Mouse (Mus musculus) erythroblast, adult 5-6 weeks (primary cell): ENCODE measurements around the gene Hnrnpf. TPM values are rescaled to one million over a fixed set of nuclear protein-coding genes. Genes with fewer than 3 reads are reported as not detected.

ENCODE experiments used
- ATAC-seq: replicated peaks from 2 replicates; pipeline ENCODE4 v1.8.0; 2016; ENCODE audit warnings: moderate number of reproducible peaks, mild to moderate bottlenecking, moderate TSS enrichment, inconsistent platforms; ENCODE audit not compliant: poor library complexity, low FRiP score, severe bottlenecking
- total RNA-seq, 2 experiments: library from RNA; stranded (forward) in 1 of 2; stranded (reverse) in 1 of 2; fragments of 150-400 nt in 1 of 2; fragments of 200-764, 138-1000 nt in 1 of 2; gene quantifications; 2 replicates each; pipeline versions ENCODE4 v1.2.3 to v1.2.4; 2015 to 2017; ENCODE audit warnings: low replicate concordance in 2 of 2

Gene Hnrnpf
- total RNA-seq, 2 experiments from 2014 or later: 187 to 279 TPM

GRCm38 (mm10) chr6:117956851-117957501 is 56.9 kb downstream of the Hnrnpf start:
- no peak for ATAC-seq

- no peak; the same call in 1 of the 2 replicates for ATAC-seq
These were observed 63.1 kb downstream of the Hnrnpf start for GRCm38 (mm10) chr6:117963201-117963600.

- no peak for ATAC-seq
These were observed 66.6 kb downstream of the Hnrnpf start for GRCm38 (mm10) chr6:117966729-117967128.

Other genes starting within 250 kb of the Hnrnpf start
- gene Zfp637, start 59.1 kb upstream of the Hnrnpf start, total RNA-seq (2015; ENCODE audit: low replicate concordance): 2.7 and 6.7 TPM in 2 replicates
- 4.6 and 16.9 TPM in 2 replicates for gene Zfp637, start 59.1 kb upstream of the Hnrnpf start, total RNA-seq (2017; ENCODE audit: low replicate concordance)
- not detected in 2 replicates for gene Zfp239, start 38.2 kb upstream of the Hnrnpf start, total RNA-seq (2015; ENCODE audit: low replicate concordance)
- gene Zfp239, start 38.2 kb upstream of the Hnrnpf start, total RNA-seq (2017; ENCODE audit: low replicate concordance): 0.77 and 0.98 TPM in 2 replicates
- gene Fxyd4, start 37.4 kb downstream of the Hnrnpf start, total RNA-seq (2015; ENCODE audit: low replicate concordance): not detected in 2 replicates
- not detected in 2 replicates for gene Fxyd4, start 37.4 kb downstream of the Hnrnpf start, total RNA-seq (2017; ENCODE audit: low replicate concordance)
- not detected in 2 replicates for gene Rasgef1a, start 111.1 kb downstream of the Hnrnpf start, total RNA-seq (2015; ENCODE audit: low replicate concordance)
- gene Rasgef1a, start 111.1 kb downstream of the Hnrnpf start, total RNA-seq (2017; ENCODE audit: low replicate concordance): 0.09 TPM in 1 of 2 replicates, not detected in the other
- gene Csgalnact2, start 238.8 kb downstream of the Hnrnpf start, total RNA-seq (2015; ENCODE audit: low replicate concordance): 37.6 and 63.2 TPM in 2 replicates
- 42.8 and 43.2 TPM in 2 replicates for gene Csgalnact2, start 238.8 kb downstream of the Hnrnpf start, total RNA-seq (2017; ENCODE audit: low replicate concordance)